Mouse (Mus musculus) kidney, adult 8-10 months (tissue): ENCODE results near the gene Akip1.

ENCODE experiments used
- DNase-seq, 2 experiments: peaks; one replicate each; pipeline ENCODE4 v3.0.0; 2022

Gene Akip1

DNA sequence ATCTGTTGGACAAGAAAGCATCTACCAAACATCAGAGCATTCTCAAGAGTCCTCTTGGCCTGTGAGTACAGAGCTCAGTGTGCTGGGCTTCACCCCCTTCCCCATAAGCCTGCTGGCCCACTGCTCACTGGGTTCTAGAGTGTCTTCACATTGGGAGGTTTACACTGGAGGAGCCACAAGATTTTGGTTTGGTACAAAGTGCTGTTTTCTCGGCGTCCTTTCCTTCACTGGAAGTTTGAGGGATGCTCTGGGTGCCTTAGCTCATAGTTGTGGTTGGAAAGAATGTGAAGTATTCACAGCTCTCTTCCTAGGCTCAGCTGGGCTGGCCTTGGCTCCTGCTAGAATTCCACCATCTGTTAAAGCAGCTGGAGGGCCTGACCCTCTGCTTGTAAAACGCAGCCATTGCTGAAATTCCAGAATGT lies 5.5 kb downstream of the Akip1 start:
- peak; percentile 26 to 47 for DNase-seq

DNA sequence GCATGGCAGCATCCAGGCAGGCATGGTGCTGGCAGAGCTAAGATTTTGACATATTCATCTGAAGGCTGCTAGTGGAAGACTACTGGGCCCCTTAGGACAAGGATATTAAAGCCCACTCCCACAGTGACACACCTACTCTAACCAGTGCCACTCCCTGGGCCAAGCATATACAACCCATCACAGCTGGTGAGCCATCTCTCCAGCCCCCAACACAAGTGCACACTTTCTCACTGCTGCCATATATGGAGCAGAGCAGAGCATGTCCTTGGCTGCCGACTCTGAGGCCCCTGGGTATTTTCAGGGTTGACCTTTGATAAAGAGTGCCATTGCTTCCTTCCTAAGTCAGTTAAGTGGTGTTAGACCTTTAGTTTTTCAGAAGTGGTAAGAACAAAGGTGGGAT lies 6.6 kb downstream of the Akip1 start:
- DNase-seq = no peak

DNA sequence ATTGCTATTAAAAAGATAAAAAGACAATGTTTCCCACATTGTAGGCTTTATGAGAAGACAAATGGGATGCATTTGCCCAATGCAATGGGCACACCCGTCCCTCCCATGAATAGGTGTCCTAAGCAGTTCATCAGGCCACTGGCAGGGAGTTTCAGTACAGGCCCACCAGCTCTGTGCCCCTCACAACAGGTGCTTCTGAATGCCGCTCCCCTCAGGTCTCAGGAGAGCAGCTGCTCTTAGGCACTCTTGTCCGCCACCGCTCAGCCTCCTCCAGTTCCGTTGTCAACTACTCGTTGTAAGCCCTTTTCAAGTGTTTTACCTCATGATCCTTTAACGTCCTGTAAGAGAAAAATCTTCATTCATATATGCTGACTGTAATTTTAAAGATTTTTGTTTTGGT lies 8.7 kb downstream of the Akip1 start:
- no peak for DNase-seq

DNA sequence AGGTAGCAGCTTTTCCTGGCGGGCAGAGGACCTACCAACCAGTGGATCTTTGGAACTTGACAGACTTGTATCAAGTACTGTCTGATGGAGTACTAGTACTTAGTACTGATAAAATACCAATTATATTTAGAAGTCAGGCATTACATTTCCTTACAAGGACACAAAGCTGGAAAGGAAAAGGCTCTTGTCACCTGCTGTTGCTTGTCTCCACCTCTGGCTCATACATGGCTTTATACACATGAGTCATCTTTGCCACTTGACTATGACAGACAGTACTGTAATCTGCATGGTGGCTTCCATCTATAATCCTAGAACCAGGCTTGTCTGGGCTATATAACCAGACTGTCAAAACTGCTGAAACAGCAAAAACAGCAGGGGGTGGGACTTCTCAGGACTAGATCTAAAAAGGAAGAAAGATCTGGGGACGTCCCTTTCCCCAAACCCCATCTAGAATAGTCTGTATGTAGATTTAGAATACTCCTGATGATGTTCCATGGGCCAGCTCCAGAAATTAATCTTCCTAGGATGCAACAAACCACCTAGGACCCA lies 10.0 kb downstream of the Akip1 start:
- DNase-seq = no peak

DNA sequence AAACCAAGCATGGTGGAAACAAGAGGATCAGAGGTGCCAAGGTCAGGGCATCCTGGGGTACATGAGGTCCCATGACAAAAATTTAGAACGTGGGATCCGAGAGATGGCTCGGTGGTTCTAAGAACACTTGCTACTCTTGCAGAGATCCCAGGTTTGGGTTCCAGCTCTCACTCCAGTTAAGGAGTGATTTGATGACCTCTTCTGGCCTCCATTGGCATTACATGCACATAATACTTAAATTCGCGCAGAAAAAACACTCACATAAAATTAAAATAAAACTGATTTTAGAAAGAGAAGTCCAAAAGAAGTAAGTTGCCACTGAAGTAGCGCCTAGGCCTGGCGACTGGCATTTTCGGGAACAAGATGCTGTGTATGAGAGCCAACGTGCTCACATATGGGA lies 15.8 kb downstream of the Akip1 start:
- DNase-seq = no peak

DNA sequence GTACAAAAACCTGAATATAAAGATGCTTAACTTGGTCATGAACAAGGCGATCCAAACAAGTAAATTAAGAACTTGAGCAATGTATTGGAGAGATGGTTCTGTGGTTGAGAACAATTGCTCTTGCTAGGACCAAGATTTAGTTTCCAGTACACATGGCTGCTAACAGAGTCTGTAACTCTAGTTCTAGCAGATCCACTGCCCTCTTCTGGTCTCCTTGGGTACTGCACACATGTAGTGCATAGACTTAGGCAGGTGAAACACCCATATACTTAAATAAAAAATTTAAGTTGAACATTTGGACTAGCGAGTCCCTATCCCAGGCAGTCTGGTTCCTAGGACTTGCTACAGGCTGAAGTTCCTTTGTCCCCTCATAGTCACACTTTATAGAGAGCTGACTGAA lies 19.1 kb downstream of the Akip1 start:
- no peak for DNase-seq

DNA sequence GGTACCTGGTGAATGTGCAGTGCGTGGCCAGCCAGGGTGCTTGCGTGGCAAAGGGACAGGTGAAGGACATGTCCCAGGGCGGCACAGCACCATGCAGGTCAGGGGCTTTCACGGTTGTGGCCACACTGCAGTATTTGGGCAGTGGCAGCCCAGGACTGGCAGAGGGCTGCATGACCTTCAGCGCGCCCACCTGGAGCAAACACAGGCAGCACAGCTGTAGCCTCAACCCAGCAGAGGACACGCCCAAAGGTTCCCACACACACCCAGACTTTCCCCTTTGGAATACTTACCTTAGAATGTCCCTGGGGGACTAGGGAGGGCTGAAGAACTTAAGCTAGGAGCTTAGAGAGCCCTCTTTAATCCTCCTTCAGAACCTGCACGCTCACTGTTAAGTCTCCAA lies 19.6 kb downstream of the Akip1 start:
- no peak for DNase-seq

DNA sequence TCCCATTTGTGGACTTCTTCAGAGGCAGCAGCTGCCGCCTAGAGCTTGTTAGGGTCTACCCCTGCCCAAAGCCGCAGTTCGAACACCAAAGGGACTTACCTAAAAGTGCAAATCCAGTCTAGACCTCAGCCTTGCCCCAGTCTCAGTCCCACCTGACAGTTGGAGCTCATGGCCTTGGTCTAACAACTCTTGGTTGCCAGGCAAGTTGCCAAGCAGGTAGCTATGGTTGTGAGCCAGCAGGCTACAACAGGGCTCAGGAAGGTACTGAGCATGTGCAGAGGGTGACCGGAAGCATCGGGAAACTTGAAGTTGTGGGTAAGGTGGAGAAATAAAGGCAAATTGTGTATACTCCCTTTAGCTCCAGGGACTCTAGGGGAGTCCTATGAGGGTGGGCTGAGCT lies 20.2 kb downstream of the Akip1 start, which contains the start of gene BC051019:
Gene BC051019, minus strand, starts transcription at position 154 of the 400 bp plus-strand sequence.
- no peak for DNase-seq

DNA sequence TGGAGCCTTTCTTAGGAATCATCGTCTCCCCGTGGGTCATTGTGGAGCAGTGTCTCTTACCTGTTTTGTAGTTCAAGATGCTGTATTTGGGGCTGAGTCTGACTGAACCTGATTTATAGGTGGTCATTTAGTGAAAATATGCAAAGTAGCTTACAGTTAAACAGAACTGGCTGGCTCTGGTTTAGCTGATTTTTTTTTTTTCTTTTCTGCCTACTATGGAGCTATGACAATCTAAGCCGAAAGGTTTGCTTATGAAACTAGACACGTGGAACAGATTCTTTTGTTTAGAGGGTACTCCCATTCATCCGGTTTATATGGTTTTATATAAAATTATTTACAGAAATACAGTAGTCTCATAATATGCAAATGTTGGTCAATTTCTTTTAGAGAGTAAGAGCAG lies 28.1 kb downstream of the Akip1 start, which contains the start of gene Ascl3:
Gene Ascl3, minus strand, starts transcription at position 101 of the 400 bp plus-strand sequence.
- no peak for DNase-seq

DNA sequence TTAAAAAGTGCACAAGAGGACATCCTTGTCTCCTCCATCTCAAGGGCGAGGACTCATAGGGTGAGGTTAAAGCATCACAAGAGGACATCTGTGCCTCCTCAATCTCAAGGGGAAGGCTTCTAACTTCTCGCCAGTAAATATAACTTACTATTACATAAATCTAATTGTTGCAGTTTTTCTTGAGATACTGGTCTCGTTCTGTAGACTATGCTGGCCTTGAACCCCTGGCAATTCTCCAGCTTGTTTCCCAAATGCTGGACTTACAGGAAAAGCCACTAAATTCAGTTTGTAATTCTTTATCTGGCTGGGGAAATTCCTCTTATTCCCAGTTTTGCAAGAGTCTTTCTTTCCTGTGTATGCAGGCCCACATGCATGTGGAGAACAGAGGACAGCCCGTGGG lies 31.3 kb downstream of the Akip1 start:
- peak in 1 of 2 experiments; percentile 37 for DNase-seq

DNA sequence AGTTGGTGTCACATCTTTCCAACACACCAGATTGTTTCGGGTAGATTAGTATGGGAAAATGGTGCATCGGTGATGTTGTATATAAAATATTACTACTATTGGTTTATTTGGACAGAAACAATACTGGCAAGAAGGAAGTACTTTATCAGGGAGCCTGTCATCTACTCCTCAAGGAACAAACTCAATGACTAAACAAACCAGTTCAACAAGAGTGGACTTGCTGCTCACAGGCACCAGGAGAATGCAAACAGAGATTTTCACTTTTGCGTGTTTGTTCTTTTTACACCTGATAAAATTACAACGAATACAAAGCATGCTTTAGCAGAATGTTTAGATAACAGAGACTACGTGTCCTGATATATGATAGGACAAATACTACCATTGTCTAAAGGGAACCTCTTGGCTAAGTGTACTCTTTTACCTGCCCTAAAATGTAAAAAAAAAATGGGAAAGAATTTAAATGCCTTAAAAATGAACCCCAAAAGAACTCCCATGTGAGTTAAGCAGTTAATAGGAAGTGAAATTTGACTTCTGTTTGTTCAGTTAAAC lies 36.4 kb downstream of the Akip1 start:
- DNase-seq = no peak

DNA sequence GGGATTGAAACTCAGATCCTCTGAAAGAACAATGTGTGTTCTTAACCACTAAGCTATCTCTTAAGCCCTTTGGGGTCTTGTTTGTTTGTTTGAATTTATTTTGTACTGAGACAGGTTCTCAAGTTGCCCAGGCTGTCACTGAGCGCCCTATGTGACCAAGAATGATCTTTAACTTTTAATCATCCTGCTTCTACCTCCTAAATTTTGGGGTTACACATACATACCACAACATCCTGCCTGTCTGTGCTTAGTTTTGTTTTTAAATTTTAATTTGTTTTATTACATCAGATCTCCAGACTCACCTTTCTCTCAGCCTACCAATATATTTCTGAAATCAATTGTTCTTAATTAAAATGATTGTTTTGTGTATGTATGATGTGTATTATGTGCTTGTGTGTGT lies 37.6 kb downstream of the Akip1 start:
- DNase-seq = no peak

DNA sequence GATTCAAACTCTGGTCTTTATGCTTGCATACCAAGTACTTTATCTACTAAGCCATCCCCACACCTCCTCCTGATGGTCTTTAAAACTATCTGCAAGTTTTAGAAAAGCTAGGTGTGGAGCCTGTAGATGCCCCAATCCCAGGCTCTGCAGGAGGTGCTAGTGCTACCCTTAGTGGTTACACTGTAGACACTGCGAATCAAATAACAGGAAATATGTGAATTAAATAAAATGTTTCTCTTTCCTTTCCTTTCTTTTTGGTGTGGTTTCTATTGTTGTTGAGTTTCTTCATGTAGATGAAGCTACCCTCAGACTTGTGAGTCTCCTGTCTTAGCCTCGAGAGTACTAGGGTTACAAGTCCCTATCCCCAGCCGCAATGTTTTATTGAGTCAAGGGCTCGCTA lies 38.2 kb downstream of the Akip1 start:
- no peak for DNase-seq

DNA sequence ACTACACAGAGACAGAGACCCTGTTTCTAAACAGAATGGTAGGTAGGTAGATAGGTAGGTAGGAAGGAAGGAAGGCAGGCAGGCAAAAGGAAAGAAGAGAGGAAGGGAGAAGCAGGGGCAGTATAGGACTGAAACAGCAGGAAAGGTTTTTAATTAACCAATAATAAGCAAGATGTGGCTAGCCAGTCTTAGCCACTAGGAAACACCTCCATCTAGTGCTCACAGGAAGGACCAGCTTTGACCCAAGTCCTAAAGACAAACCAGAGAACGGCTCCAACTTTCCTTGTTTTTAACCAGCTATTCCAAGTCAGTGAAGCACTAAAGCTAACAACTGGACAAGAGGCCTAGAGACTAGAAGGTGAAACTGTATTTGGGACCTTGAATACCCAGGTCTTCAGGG lies 44.3 kb downstream of the Akip1 start:
- no peak for DNase-seq

DNA sequence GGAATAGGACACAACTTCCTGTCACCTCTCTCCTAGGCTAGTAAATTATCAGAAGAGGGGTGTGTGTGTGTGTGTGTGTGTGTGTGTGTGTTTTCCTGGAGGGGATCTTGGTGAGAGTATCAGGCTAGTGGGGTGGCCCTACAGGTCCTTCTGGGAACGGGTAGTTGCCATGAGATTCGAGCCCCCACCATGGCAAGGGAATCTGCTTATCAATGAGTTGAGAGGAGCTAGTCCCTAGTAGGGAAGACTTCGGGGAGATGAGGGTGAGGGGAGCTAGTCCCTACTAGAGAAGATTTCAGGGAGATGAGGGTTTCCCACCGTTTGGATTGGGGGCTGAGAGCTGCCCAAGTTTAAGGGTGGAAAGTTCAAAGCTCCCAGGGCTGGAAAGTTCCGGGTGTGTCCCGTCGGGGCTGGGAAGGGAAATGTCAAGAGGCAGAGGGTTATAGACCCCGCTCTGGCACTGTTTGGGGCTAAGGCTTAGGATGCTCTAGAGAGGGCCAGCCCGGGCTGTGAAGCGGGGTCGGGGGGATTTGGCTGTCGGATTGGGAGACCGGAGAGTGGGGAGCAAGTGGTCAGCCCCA lies 48.0 kb downstream of the Akip1 start:
- no peak for DNase-seq

DNA sequence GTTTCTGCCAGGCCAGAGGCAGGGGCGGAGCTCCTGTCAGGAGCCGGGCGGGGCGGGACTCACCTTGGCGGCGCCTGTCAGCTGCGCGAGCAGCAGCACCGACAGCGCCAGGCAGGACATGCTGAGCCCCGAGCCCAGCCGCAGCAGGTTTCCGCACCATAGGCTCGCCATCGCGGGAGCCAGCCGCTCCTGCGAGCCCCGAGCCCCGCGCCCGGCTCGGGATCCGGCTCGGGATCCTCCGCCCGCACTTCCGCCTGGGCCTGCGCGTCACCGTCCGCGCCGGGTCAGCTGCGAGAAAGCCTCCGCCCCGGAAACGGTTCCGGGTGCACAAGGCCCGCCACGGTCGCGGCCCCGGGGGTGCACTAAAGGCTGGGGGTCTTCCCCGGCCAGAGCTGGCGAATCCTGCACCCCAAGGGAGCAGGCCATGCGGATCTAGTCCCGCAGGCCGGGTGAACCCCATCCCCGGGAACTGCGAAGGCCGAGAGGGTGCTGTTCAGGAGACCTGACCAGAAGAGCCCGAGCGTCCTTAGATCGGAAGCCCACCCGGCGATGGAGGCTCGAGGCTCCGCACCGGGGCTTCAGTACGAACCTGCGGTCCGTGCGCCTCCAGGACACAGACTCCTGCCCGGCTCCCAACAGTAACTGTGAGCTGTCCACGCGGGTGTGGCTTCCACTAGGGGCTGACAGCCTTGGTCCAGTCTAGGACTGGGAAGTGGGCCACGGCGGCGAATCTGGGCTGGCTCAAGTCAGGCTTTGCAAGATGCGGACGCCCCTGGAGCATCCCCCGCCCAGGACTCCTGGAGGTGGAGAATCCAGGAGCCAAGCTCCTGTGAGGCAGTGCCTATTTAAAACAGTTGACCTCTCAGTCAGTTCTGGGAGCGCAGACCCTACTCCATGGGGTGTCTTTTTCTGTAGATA lies 48.8 kb downstream of the Akip1 start, which contains the start of gene Tmem9b:
Gene Tmem9b, minus strand, starts transcription at position 868 of the 918 bp plus-strand sequence.
- peak; percentile 67 to 81 for DNase-seq

DNA sequence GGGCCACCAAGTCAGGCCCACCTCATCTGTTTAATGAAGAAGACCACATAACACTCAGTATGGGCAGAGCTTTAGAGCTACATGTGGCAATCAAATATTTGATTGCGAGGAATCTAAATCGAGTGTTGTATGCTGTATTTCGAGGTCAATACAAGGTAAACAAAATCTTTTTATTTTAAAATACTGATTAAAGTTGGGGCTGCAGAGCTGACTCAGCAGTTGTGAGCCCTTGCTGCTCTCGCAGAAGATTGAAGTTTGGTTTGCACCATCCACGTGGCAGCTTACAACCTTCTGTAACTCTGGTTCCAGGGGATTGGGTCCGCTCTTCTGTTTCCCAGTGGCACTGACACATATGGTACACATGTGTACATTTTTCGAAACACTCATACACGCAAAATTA lies 50.5 kb downstream of the Akip1 start:
- DNase-seq = no peak

DNA sequence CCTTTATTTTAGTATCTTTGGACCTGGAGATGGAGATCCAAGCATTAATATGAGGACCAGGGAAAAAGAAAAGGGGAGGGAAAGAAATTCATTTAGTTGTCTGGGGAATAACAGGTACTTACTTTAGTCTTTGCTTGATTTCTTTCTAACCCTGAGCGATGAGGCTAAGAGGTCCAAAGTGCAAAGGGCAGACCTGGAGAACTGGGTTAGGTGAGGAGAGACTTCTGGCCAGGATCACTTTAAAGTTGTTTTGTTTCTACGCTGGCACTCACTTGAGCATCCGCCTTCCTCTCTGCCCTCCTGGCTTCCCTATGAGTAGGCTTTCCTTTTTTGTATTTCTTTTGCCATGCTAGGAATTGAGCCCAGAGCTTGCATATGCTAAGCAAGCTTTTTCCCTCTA lies 52.8 kb downstream of the Akip1 start:
- DNase-seq = peak; percentile 64 to 74
